Mouse (Mus musculus) thymus, adult 2 months (tissue): ENCODE data around the gene Fam168a.

Experiments used
- CTCF ChIP-seq: fragments of 200-500 bp; IDR thresholded peaks from 2 replicates; pipeline ENCODE4 v1.5.1; 2012; ENCODE audit warnings: mild to moderate bottlenecking, control low read depth, low read length, moderate library complexity, borderline replicate concordance; ENCODE audit not compliant: control insufficient read depth, poor library complexity, insufficient read depth; ENCODE audit errors: extremely low read depth
- POLR2A ChIP-seq: fragments of 200-500 bp; IDR thresholded peaks from 2 replicates; pipeline ENCODE4 v1.6.1; 2012; ENCODE audit warnings: mild to moderate bottlenecking, low read length, control low read depth, moderate library complexity; ENCODE audit not compliant: control insufficient read depth, poor library complexity, insufficient read depth; ENCODE audit errors: extremely low read depth

GRCm38 (mm10) chr7:100861209-100861608 lies 154.8 kb downstream of the Fam168a start:
- TF ChIP-seq POLR2A: no peak
- no peak for TF ChIP-seq CTCF
